Mouse (Mus musculus) kidney, embryonic 16.5 days (tissue): ENCODE data around the gene Trmt1. TPM values are rescaled to one million over a fixed set of nuclear protein-coding genes. Genes with fewer than 3 reads are reported as not detected.
A peak's percentile ranks its signal among the peaks of the same experiment; 100 is the strongest.

Experiments
- ATAC-seq: fragments of 200-750 bp; cut with Nextera tagmentation; 2 replicates; pipeline ENCODE4 v1.8.0; 2017; ENCODE audit warnings: moderate TSS enrichment; ENCODE audit not compliant: low FRiP score, low TSS enrichment
- H3K27ac ChIP-seq: fragments of 300-500 bp; sonication (generic); 2 replicates; pipeline ENCODE4 v1.5.1; 2014; ENCODE audit warnings: low read length
- H3K27me3 ChIP-seq: fragments of 300-500 bp; sonication (generic); 2 replicates; pipeline ENCODE4 v1.6.1; 2014; ENCODE audit warnings: low read length, control low read depth, mixed read lengths; ENCODE audit not compliant: insufficient read depth
- H3K36me3 ChIP-seq: fragments of 300-500 bp; sonication (generic); 2 replicates; pipeline ENCODE4 v1.6.1; 2014; ENCODE audit warnings: low read length, control low read depth, mixed read lengths; ENCODE audit not compliant: insufficient read depth
- H3K4me1 ChIP-seq: fragments of 300-500 bp; sonication (generic); 2 replicates; pipeline ENCODE4 v1.6.1; 2014; ENCODE audit warnings: low read length, control low read depth, mixed read lengths; ENCODE audit not compliant: insufficient read depth
- H3K4me2 ChIP-seq: fragments of 300-500 bp; sonication (generic); replicated peaks from 2 replicates; pipeline ENCODE4 v1.6.1; 2014; ENCODE audit warnings: low read depth, low read length
- H3K4me3 ChIP-seq: fragments of 300-500 bp; sonication (generic); 2 replicates; pipeline ENCODE4 v1.5.1; 2014; ENCODE audit warnings: mild to moderate bottlenecking, low read length
- H3K9ac ChIP-seq: fragments of 300-500 bp; sonication (generic); replicated peaks from 2 replicates; pipeline ENCODE4 v1.6.1; 2014; ENCODE audit warnings: low read length
- H3K9me3 ChIP-seq: fragments of 300-500 bp; sonication (generic); 2 replicates; pipeline ENCODE4 v1.6.1; 2016; ENCODE audit warnings: low read length, control low read depth
- WGBS: fragments of 180-500 bp; shearing (Covaris S2); extraction: QIAGEN DNeasy Blood & Tissue Kit; methylation state at CpG from one replicate; pipeline ENCODE4 v1.1.7; 2014; 5-methylcytosine and 5-hydroxymethylcytosine counted together
- polyA plus RNA-seq: library from polyadenylated mRNA; unstranded; fragments of >200 nt; fragmentation: Nextera tagmentation; extraction: Ambion mirVana; gene quantifications from 2 replicates; pipeline ENCODE4 v1.2.1, GENCODE M21; 2015

The Trmt1 gene
- polyA plus RNA-seq, 1 experiment from 2014 or later, result 81.5 TPM

GRCm38 (mm10) chr8:84743054-84743415 lies 56.9 kb downstream of the Trmt1 start:
- H3K4me3 ChIP-seq, result no peak overlapping the region
- 17% methylated on average over 10 of the region's 10 CpGs for WGBS
- H3K9me3 ChIP-seq, result no peaks in the 10 kb centered on the region
- H3K4me1 ChIP-seq, result peaks cover 62% of the 10 kb centered on the region
- no peaks in the 10 kb centered on the region for H3K36me3 ChIP-seq
- ATAC-seq, result 0 out of 2 replicates have a peak, but pooled peaks have one; percentile 1
- peak overlapping the region; percentile 44; the same call in 1 of the 2 replicates for H3K9ac ChIP-seq
- H3K27me3 ChIP-seq, result peaks cover 87% of the 10 kb centered on the region
- peak overlapping the region; percentile 35 for H3K4me2 ChIP-seq
- peak overlapping the region; percentile 76 for H3K27ac ChIP-seq

GRCm38 (mm10) chr8:84743517-84744420 lies 57.7 kb downstream of the Trmt1 start:
- Histone ChIP-seq H3K4me1 (peaks cover 59% of the 10 kb centered on the region), H3K4me3 (no peak overlapping the region), H3K9me3 (no peaks in the 10 kb centered on the region), H3K27me3 (peaks cover 90% of the 10 kb centered on the region), H3K9ac (no peak overlapping the region), H3K4me2 (no peak overlapping the region), H3K27ac (peak overlapping the region; percentile 76; the same call in 1 of the 2 replicates), H3K36me3 (no peaks in the 10 kb centered on the region)
- peak; percentile 64 for ATAC-seq
- 9% methylated on average over 15 of the region's 17 CpGs for WGBS

GRCm38 (mm10) chr8:84745032-84745925 lies 59.2 kb downstream of the Trmt1 start:
- H3K27me3 ChIP-seq, result peaks cover 90% of the 10 kb centered on the region
- H3K4me1 ChIP-seq, result peaks cover 59% of the 10 kb centered on the region
- H3K4me3 ChIP-seq, result no peak overlapping the region
- no peaks in the 10 kb centered on the region for H3K36me3 ChIP-seq
- no peak for ATAC-seq
- no peaks in the 10 kb centered on the region for H3K9me3 ChIP-seq
- H3K27ac ChIP-seq, result peak overlapping the region; percentile 43; the same call in 1 of the 2 replicates
- no peak overlapping the region; the same call in 1 of the 2 replicates for H3K4me2 ChIP-seq
- WGBS, result 6% methylated on average over 17 of the region's 17 CpGs
- H3K9ac ChIP-seq, result peak overlapping the region; percentile 26; the same call in 1 of the 2 replicates

Other genes starting within 250 kb of the Trmt1 start
- gene Ier2, start 23.5 kb upstream of the Trmt1 start, polyA plus RNA-seq, result 73.5 and 78.0 TPM in 2 replicates
- 22.5 and 26.7 TPM in 2 replicates for gene Nacc1, start 1.6 kb downstream of the Trmt1 start, polyA plus RNA-seq
- 7.9 and 8.1 TPM in 2 replicates for gene Lyl1, start 15.2 kb downstream of the Trmt1 start, polyA plus RNA-seq
- gene G430095P16Rik, start 36.7 kb downstream of the Trmt1 start, polyA plus RNA-seq, result 2.3 and 2.8 TPM in 2 replicates
- 14.8 and 15.9 TPM in 2 replicates for gene Nfix, start 114.0 kb downstream of the Trmt1 start, polyA plus RNA-seq
- 6.6 and 9.0 TPM in 2 replicates for gene Dand5, start 136.5 kb downstream of the Trmt1 start, polyA plus RNA-seq
- 49.7 and 51.6 TPM in 2 replicates for gene Gadd45gip1, start 145.2 kb downstream of the Trmt1 start, polyA plus RNA-seq
- 109 and 114 TPM in 2 replicates for gene Rad23a, start 154.4 kb downstream of the Trmt1 start, polyA plus RNA-seq
- 1,143 and 1,180 TPM in 2 replicates for gene Calr, start 160.6 kb downstream of the Trmt1 start, polyA plus RNA-seq
- 110 and 120 TPM in 2 replicates for gene Farsa, start 170.7 kb downstream of the Trmt1 start, polyA plus RNA-seq
- 60.7 and 61.3 TPM in 2 replicates for gene Syce2, start 185.8 kb downstream of the Trmt1 start, polyA plus RNA-seq
- gene Gcdh, start 207.6 kb downstream of the Trmt1 start, polyA plus RNA-seq, result 61.2 and 70.4 TPM in 2 replicates
- 2.4 and 2.8 TPM in 2 replicates for gene Klf1, start 215.6 kb downstream of the Trmt1 start, polyA plus RNA-seq
- 10.2 and 10.6 TPM in 2 replicates for gene Dnase2a, start 222.3 kb downstream of the Trmt1 start, polyA plus RNA-seq